Mouse (Mus musculus) 3T3-L1 (cell line): ENCODE measurements around the gene Zzz3.
A peak's percentile ranks its signal among the peaks of the same experiment; 100 is the strongest.

Source experiments
- DNase-seq: peaks from one replicate; pipeline ENCODE4 v3.0.0-alpha.2; 2015; ENCODE audit warnings: low read depth, low spot score

The Zzz3 gene

DNA sequence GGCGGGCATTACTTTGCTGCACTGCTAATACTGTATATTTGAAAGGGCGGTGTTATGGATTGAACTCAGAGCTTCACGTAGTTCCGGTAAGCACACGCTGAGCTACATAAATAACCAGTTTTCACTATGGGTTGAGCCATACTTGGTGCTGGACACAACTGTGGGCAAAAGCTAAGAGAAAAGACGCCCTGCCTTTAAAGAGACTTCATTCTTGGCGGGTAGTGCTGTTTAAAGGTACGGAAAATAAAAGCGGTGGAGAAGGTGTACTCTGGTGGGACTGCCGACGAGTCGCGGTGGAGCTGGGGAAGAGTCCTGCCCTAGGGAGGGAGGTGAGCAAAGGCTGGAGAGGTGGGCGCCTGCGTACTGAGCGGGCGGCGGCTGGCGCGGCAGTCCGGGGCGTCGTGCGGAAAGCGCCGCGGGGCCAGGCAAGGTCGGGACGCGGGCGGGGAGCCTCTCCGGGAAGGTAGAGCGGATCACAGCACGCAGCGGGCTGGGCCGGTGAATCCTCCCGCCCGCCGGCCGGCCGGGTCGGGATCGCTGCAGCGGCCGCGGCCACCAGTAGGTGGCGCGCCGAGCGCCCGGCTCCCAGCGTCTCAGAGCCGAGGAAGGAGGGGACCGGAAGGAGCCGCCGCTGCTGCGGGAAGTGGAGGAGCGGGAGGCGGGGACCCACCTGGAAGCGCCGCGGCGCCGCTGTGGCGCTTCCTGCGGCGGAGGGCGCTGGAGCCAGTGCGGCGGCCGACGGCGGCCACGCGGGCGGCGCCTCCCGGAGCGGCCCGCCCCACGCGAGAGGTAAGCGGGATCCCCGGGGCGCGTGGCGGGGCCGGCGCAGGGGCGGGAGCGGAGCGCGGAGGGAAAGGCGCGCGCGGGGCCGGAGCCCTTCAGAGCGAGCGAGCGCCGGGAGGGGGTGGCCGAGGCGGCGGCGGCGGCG, at the start of gene Zzz3:
TSS of gene Zzz3 (plus strand) at position 124 of the 928 bp plus-strand sequence.
- peak; percentile 88 for DNase-seq

DNA sequence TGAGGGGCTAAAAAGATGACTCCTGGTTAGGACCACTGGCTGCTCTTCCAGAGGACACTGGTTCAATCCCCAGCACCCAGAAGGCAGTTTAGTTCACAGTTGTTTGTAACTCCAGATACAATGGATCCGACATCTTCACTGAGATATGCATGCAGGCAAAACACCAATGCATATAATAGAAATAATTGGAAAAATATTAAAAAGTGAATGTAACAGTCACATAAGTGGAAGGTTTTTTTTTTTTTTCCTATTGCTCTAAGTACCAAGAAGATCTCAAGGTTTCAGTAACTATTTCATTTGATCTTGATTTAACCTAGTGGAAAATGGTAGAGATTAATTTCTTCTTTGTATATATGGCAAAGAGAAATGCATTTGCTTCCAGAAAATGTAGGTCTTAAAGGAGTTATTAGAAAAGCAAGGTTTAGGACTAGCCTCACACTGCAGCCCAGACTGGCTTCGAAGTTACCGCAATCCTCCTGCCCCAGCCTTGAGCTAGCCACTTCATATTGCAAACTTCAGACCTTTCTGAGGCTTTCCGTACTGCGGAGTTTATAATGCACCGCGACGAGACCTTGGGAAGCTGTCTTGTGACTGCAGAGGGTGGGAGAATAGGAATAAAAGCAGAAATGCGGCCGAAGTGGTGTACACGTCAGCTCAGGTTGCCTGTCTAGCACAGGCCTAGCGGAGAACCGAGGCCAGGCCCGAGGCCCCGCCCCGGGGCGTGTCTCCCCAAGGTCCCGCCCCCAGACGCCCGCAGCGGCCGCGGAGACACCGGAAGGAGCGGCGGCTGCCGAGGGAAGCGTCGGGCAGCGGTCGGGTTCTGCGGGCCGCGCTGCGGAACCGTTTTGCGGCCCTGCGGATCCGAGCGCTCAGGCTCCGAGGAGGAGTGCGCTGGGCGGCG, 49.3 kb upstream of the Zzz3 start, which contains the start of gene Usp33:
TSS of gene Usp33 (plus strand) at position 747 of the 901 bp plus-strand sequence.
- DNase-seq, result peak; percentile 85

DNA sequence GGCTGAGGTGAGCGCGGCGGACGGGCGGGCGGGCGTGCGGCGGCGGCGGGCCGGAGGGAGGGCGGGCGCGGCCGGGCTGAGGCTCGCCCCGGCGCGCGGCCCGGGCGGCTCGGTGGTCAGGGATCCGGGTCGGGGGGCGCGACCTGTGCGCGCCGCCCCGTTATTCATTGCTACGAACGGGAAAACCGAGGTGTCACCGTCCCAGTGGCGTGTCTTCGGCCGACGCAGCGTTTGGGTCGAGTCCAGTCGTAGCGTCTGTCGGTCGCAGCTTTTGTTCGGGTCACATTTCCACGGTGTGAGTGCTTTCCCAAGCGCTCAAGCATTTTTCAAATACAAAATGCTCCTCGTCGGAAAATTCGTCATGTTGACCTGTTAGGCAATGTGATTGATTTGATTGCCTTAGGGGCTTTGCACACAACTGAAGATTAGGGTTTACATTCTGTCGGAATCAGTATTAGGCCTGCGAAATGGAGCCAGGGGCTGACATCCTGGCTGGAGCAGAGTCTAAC, 48.6 kb upstream of the Zzz3 start:
- peak; percentile 57 for DNase-seq

DNA sequence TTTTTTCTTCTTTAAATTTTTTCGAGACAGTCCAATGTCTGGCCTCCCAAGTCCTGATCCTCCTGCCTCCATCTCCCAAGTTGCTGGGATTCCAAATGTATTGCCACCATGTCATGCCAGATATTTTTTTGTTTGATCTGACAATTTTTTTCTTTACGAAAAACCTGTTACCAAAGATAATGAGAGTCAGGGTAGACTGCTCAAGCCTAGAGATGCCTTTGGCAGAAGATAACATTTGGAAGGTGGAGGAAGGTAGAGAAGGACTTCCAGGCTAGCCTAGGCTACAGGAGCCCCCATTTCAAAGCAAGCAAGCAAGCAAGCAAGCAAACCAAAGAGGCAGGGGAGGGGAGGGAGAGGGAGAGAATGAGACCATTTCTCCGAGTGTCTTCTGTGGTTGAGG, 48.0 kb upstream of the Zzz3 start:
- peak; percentile 13 for DNase-seq

DNA sequence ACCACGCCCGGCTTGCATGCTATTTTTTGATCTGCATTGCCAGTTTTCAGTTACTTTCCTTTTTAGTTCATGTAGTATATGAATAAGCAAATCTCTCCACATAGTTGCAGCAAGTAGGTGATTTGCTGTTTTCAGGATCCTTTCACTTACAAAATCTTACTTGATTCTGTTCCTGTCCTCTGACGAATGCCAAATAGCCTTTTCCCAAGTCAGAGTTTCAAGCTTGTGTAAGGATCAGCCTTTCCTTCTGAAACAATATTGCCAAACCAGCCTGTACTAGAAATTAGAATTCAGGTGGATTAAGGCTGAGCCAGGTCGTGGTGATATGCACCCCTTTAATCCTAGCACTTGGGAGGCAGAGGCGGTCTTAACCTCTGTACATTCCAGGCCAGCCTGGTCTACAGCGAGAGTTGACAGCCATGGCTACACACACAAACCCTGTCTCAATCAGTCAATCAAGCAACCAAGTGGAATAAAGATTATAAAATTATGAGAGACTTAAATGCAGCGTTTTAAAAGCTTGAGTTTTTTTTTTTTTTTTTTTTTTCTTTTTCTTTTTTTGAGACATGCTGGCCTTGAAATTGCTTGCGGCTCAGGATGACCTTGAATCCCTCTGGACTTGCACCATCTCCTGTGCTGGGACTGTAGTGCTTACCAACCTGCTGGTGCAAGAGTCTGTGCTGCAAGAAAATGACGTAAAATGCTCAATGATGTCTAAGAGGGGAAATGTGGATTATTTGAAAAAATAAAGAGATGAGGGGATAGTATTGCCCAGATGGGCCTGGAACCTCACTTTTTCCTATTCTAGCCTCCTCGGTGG, 47.1 kb upstream of the Zzz3 start:
- DNase-seq, result peak; percentile 9

DNA sequence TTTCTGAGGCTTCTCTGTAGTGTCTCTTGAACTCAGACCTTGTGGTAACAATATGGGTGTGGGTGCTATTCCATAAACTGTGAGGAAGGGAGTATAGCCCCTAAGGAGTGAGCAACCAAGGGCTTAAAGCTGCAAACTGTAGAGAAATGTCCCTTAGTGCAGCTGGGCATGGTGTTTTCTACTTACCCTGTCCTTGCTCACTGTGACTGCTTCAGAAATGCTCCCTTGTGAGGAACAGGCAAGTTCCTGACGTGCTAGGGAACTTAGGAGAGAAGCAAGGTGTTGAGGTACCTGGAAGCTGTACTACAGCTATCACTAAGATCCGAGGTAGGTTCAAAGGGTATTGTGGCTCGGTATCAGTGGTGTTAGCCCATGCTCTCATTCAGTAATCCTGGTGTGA, 44.8 kb upstream of the Zzz3 start:
- DNase-seq, result no peak

DNA sequence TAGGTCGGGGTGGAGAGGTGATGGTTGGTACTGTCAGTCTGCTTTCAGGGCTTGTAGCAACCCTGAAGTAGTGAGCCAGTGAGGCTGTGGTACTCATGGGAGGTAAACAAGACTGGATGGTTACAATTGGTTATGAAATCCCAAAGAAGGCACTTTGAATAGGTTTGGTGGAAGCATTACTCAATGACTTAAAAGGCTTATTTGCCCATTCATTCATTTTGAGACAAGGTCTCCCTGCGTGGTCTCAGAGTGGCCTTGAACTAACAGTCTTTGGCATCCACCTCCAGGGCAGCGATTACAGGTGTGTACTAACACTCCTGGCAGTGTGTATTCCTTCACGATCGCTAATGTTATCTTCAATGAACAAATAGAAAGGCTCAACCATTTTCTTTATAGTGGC, 44.3 kb upstream of the Zzz3 start:
- DNase-seq, result no peak

DNA sequence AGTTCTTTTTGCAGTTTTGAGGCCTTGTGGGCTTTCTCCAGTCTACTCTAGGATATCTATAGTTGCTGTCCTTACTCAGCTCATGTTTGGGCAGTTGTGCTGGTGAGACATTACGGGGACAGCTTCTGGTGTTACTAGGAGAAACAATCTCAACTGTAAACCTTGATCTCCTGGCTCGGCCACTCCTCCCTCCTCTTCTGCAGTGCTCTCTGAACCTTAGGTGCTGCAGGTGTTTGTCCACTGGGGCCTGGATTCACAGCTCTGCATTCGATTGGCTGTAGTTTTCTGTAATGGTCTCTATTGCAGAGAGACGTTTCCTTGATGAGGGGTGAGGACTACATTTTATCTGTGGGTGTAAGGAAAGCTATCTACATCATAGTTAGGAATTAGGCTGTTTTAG, 43.0 kb upstream of the Zzz3 start:
- DNase-seq, result no peak

DNA sequence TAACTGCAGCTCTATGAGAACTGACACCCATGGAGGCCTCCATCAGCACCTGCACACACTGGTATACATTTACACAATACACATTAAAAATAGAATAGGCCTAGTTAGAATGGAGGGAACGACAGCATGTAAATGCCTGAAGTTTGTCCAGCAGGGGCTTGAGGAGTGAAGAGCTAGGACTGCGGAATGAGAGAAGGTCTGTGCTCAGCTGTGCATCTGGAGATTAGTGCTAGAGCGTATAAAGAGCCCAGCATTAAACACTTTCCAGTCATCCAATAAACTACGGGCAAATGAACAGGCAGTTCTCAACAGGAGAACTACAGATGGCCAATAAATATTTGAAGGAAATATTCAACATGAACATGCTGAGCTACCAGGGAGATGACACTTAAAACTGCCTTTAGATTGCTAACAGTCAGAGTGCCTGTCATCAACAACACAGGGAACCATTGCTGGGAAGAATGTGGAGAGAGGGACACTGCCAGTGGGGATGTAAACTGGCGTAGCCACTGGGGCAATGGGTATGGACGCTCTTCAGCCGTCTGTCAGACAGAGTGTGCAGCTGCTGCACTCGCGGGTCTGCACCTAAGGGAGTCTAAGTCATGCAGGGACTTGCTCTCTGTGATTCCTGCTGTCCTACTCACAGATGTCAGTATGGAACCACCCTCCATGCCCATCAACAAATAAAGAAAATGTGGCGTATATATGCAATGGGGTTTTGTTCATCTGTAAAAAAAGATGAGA, 41.7 kb upstream of the Zzz3 start:
- no peak for DNase-seq

DNA sequence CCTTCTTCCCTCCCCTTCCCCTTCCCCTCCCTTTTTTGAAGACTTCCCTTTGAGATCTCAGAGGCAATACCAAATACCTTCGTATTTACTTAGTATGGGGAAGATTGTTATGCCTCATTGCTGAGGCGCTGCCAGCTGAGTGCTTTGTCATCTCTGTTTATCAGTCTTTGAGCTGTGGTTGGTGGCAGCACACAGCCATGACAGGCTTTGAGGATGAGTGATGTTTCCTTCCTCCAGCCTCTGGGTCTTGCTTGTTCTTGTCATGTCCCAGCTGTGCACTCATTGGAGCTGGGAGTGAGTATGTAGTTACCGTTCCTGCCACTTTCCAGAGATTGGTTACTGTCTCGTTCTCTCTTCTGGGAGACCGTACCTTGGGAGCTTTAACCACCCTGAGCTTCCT, 39.9 kb upstream of the Zzz3 start:
- peak; percentile 63 for DNase-seq

DNA sequence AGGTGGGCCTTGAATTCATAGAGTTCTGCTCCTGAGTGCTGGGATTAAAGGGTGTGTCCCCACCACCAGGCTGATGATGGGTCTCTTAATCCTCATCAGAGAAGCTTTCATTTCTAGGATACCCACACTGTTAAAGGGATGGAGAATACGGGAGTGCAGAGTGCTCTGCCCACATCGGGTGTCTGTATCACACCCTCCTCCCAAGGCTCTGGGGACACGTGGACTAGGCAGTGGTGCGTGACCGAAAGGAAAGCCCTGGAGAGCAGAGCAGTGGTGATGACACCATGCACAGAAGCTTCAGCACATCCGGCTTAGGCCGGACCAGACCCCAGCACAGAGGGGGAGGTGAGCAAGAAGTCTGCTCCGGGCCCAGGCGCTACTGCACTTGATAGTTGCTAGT, 38.5 kb upstream of the Zzz3 start:
- no peak for DNase-seq

DNA sequence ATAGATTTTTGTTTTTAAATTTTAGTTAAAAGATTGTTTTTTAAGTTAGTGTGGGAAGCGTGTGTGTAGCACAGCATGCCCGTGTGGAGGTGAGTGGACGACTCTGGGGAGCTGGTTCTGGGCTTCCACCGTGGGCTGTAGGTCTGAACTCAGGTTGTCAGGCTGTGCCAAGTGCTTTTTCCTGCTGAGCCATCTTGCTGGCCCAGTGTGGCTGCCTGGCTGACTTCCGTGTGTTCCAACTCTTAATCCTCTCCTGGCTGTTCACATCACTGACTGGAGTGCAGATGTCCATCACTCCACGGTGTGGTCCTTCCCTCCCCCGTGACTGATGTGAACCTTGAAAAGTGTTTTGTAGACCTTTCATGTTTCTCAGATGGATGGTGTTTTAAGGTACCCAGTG, 36.1 kb upstream of the Zzz3 start:
- DNase-seq, result no peak

DNA sequence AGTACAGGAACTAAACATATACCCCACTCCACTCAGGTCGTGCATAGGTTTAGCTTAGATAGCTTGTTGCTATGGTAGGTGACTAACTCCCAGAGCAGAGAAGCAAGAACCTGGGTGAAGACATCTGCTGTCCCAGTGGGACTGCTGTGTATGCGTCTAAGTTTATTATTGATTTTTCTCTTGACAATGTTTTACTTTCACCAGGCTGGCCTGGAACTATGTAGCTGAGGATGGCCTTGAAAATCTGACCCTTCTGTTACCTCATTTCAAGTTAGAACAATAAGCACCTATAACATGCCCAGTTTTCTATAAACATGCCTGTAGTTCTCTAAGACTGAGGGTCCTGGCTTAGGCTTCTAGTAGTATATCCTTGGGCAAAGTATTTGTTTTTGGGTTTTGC, 31.1 kb upstream of the Zzz3 start:
- DNase-seq, result no peak

DNA sequence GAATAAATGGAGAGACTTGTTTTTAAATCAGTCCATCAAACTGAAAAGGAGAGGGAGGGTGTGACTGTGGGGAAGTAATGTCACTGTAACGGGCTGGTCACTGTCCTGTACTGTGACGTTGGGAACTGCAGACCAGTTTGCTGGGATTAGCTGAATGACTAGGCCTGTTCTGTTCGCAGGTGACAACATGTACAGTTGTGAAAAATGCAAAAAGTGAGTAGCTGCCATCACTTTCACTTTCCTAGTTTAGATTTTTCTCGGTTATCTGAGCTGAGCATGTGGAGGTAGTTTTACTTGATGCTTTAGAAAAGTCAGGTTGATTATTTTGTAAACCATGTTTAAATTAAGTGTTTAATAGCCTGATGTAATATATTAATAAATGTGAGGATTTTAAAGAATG, 19.2 kb upstream of the Zzz3 start:
- no peak for DNase-seq

DNA sequence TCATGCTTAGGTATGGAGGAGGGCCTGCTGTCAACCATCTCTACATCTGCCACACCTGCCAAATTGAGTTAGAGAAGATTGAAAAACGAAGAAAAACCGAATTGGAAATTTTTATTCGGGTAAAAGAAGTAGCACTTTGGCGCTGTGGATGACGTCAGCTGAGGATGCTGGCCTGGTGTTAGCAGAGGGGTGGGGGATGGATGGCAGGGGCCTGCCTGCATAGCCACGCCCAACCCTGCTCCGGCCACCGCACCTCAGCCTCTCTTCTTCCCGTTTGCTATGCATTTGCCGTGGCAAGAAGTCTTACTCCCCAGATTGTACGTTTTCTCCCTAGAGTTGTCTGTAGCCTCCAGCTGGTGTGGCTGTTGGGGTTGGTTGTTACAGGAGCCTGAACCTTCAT, 11.2 kb upstream of the Zzz3 start:
- DNase-seq, result no peak

DNA sequence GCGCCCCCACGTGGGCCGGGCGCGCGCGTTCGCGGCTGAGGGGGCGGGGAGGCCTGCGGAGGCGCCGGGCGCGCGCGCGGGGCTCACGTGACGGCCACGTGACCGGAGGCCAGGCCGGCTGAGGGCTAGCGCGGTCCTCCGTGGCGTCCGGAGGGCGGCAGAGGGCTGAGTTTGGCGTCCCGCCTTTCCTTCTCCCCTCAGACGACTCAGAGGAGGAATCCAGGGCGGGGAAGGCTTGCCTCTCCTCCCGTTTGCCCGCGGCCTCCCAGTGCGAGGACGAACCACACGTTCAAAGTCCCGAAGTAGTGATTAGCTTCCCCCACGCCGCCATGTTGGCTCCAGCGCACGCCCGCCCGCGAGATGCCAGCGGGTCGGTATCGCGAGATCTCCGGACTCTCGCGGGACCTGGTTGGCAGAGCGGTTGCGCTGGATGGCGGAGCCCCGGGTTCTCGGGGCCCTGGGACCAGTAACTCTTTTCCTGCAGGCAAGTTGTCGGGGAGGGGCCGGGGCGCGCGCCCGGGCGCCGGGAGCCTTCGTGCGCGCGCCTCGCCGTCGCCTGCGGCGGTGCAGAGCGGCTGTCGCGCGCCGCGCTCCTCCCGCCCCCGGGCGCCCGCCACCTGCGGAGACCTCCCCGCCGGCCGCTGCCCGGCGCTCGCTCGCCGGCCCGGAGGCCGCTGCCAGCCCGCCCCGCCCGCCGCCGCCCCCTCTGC, 1.2 kb downstream of the Zzz3 start:
- DNase-seq, result peak; percentile 90

DNA sequence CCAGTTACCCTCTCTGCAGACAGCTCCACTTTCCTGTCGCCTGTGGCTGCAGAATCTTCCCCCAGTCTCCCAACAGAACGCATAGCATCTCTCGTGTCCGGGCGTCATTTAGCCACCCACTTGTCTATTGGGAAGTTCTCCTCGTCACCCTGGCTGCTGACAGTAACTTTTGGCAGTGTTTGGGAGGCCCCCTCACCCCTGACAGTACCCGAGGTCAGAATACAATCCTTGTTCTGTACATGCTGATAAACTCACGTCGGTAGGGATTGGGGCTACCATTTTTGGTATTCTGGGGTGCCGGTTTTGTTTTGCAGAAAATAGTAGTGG, 1.7 kb downstream of the Zzz3 start:
- DNase-seq, result peak; percentile 43

DNA sequence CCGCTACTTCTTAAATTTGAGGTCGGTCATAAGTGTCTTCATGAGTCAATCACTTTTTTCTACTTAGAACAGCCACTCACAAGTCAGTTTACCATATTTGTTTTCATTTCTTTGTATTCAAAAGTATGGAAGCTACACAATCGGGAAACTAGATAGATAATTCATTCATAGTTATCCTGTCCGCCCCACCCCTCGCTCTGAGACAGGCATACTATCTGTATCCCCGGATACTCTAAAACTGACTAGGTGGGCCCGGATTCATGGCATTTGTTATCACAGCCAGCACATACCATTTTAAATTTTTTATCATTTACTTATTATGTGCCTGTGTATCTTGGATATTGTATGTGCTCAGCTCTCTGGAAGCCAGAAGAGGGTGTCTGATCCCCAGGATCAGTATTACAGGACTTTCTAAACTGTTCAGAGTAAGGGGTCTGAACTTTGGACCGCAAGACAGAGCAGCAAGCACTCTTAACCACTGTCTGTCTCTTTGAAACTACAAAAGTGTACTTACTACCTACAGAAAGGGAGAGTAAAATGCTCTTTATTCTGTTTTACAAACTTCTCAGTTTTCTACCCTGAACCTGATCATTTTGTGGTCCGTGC, 2.2 kb downstream of the Zzz3 start:
- peak; percentile 37 for DNase-seq

DNA sequence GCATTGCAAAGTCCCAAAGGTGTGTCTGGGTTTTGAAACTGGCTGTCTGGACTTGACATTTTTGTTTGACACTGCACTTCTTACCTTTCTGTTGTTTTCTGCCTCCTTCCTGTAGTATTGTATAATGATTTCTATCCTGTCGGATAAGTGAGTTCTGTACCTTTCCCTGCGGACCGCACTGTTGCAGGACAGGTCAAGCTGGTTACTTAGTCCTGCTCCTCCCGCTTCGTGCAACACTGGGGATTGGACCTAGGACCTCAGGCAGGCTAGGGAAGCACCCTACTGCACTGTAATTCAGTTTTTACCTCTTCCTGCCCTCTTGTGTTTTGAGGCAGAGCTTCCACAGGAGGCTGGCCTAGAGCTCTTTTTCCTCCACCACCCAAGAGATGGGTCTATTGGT, 5.2 kb downstream of the Zzz3 start:
- DNase-seq, result no peak

DNA sequence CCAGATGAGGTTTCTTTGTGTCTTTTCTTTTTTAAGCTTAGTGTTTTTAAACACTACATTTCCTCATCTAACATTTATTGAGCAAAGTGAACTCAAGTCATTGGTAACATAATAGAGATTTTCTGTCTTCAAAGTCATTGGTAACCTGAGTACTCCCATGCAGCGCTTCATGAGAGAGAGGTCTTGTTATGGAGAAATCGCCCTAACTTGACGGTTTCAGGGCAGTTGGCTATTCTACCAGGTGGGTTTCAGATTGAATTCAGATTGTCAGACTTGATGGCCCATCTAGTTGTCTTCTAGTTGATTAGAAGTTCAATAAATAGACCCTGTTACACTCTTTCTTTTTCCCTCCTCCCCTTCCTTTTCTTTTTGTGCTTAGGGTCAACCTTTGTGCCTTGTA, 5.6 kb downstream of the Zzz3 start:
- no peak for DNase-seq
